Mouse (Mus musculus) stomach, embryonic 16.5 days (tissue): ENCODE measurements around the gene Hoxb3. TPM values are rescaled to one million over a fixed set of nuclear protein-coding genes. Genes with fewer than 3 reads are reported as not detected.

Experiments used
- ATAC-seq: fragments of 200-750 bp; cut with Nextera tagmentation; 2 replicates; pipeline ENCODE4 v1.8.0; 2017; ENCODE audit warnings: moderate number of reproducible peaks, moderate TSS enrichment; ENCODE audit not compliant: insufficient read depth, low FRiP score
- H3K27ac ChIP-seq: fragments of 300-500 bp; sonication (generic); 2 replicates; pipeline ENCODE4 v1.5.1; 2014; ENCODE audit warnings: low read length
- H3K27me3 ChIP-seq: fragments of 300-500 bp; sonication (generic); 2 replicates; pipeline ENCODE4 v1.6.1; 2014; ENCODE audit warnings: low read length, control low read depth, mixed read lengths; ENCODE audit not compliant: control insufficient read depth, insufficient read depth
- H3K36me3 ChIP-seq: fragments of 300-500 bp; sonication (generic); 2 replicates; pipeline ENCODE4 v1.6.1; 2014; ENCODE audit warnings: low read length; ENCODE audit not compliant: control insufficient read depth, insufficient read depth
- H3K4me1 ChIP-seq: fragments of 300-500 bp; sonication (generic); 2 replicates; pipeline ENCODE4 v1.6.1; 2014; ENCODE audit warnings: low read length, control low read depth, mixed read lengths; ENCODE audit not compliant: control insufficient read depth, insufficient read depth
- H3K4me2 ChIP-seq: fragments of 300-500 bp; sonication (generic); 2 replicates; pipeline ENCODE4 v1.6.1; 2014; ENCODE audit warnings: low read depth, low read length, mixed read lengths
- H3K4me3 ChIP-seq: fragments of 300-500 bp; sonication (generic); replicated peaks from 2 replicates; pipeline ENCODE4 v1.5.1; 2014; ENCODE audit warnings: mild to moderate bottlenecking, low read length
- H3K9ac ChIP-seq: fragments of 300-500 bp; sonication (generic); 2 replicates; pipeline ENCODE4 v1.6.1; 2014; ENCODE audit warnings: low read length
- H3K9me3 ChIP-seq: fragments of 300-500 bp; sonication (generic); replicated peaks from 2 replicates; pipeline ENCODE4 v1.6.1; 2016; ENCODE audit warnings: low read length, control low read depth; ENCODE audit not compliant: control insufficient read depth
- WGBS: fragments of 180-500 bp; shearing (Covaris S2); extraction: QIAGEN DNeasy Blood & Tissue Kit; methylation state at CpG from one replicate; pipeline ENCODE4 v1.1.7; 2014; 5-methylcytosine and 5-hydroxymethylcytosine counted together
- polyA plus RNA-seq: library from polyadenylated mRNA; unstranded; fragments of >200 nt; fragmentation: Nextera tagmentation; extraction: Ambion mirVana; gene quantifications from 2 replicates; pipeline ENCODE4 v1.2.1, GENCODE M21; 2015

The Hoxb3 gene
- polyA plus RNA-seq, 1 experiment from 2014 or later, result 0.99 TPM

DNA sequence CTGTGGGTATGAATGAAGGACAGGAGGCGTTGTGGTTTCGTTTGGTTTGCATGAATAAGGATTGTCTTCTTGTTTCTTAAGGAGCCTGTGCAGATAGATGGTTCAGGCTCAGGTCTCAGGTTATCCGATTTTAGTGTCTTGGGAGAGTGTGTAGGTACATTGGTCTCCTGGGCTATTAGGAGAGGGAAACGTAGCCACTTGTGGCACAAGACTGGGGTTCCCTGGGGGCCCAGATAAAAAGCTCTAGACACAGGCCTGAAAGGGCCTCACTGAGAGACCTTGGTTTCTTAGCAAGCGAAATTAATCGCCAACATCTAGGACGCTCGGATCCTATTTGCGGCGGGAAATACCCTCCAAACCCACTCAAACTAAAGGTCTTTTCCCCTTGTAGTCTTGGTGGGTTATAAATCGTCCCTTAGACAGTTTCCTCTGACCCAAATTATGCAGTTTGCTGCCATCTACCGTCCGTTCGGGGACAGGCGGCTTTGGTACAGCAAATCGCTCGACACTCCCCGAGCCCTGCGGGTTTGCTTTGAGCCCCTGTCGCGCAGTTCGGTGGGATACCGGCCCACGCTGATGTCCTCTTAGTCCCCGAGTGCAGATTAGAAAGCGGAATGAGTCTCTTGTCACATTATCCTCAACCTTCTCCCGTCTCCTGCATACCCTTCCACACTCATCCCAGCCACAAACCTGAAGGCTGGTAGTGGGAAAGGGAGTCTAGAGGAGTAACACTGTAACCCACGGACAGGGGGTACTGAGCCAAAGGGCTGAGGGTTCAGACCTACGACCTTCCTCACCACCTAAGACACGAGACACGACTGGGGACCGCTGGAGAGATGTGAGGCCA, 28.7 kb upstream of the Hoxb3 start:
- Histone ChIP-seq H3K27ac (peak overlapping the region; percentile 55; the same call in 1 of the 2 replicates), H3K4me2 (peak overlapping the region; percentile 50), H3K9me3 (no peaks in the 10 kb centered on the region), H3K9ac (peak overlapping the region; percentile 60), H3K4me3 (peak overlapping the region; percentile 44), H3K4me1 (peaks cover 16% of the 10 kb centered on the region), H3K36me3 (no peaks in the 10 kb centered on the region), H3K27me3 (peaks cover 79% of the 10 kb centered on the region)
- ATAC-seq, result no peak
- 2% methylated on average over 32 of the region's 32 CpGs for WGBS

DNA sequence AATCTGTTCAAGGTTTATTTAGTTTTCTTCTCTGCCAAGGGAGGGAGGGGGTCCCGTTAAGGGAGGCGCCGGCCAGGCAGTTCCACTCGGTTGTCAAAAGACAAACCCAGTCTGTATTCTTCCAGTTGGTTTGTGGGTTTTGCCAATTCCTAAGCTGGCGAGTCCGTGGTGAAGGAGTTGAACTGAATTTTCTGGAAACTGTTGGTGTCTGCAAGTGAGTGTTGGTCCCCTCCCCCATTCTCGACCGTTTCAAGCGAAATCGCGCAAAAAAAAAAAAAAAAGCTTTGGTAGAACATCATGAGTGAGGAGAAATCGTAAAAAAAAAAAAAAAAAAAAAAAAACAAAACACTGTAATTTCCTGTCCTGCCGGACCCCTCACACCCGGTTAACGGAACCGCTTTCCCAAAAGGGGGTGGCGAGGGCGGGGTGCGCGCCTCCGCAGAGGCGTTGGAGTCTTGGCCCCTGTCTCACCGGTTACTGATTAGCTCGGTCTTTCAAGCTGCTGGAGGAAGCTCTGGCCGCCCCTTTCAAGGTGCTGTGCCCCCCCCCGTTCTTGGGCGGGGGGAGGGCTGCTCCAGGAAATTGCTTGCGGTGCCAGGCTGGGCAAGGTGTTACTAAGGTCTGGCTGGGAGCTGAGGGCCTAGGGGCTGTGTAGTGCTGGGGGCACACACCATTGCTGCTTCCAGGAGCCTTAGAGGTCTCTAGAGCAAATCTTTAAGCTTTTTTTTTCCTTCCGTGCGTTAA, 27.9 kb upstream of the Hoxb3 start:
- peak overlapping the region; percentile 44 for H3K4me3 ChIP-seq
- no peaks in the 10 kb centered on the region for H3K36me3 ChIP-seq
- H3K4me1 ChIP-seq, result peaks cover 21% of the 10 kb centered on the region
- peaks cover 81% of the 10 kb centered on the region for H3K27me3 ChIP-seq
- no peak for ATAC-seq
- H3K9me3 ChIP-seq, result no peaks in the 10 kb centered on the region
- H3K9ac ChIP-seq, result peak overlapping the region; percentile 60
- H3K27ac ChIP-seq, result 0 out of 2 replicates have a peak overlapping the region, but pooled peaks have one; percentile 14
- 2% methylated on average over 30 of the region's 30 CpGs for WGBS
- peak overlapping the region; percentile 50 for H3K4me2 ChIP-seq

DNA sequence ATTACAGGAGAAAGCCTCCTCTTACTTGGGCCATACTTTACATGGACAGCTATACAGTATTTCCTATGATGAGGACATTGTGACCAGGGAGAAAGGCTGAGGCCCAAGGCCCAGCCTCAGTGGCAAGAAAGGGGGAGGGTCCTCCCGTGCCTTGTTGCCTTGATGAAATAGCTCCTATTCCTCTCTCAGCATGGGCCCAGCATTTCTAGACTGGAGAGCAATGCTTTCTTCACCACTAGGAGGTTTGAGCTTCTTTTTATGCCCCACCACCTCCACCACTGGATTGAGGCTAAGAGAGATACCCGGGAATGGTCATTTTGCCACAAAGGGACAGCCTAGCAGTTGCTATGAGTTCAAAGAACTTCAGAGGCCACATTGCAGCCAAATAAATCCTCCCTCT, 26.1 kb upstream of the Hoxb3 start:
- 0 out of 2 replicates have a peak overlapping the region, but pooled peaks have one; percentile 14 for H3K27ac ChIP-seq
- 30% methylated on average over 2 of the region's 2 CpGs for WGBS
- H3K9ac ChIP-seq, result peak overlapping the region; percentile 8; the same call in 1 of the 2 replicates
- no peaks in the 10 kb centered on the region for H3K36me3 ChIP-seq
- H3K4me1 ChIP-seq, result peaks cover 26% of the 10 kb centered on the region
- H3K4me2 ChIP-seq, result peak overlapping the region; percentile 50; the same call in 1 of the 2 replicates
- H3K9me3 ChIP-seq, result no peaks in the 10 kb centered on the region
- peaks cover 73% of the 10 kb centered on the region for H3K27me3 ChIP-seq
- H3K4me3 ChIP-seq, result no peak overlapping the region
- no peak for ATAC-seq

DNA sequence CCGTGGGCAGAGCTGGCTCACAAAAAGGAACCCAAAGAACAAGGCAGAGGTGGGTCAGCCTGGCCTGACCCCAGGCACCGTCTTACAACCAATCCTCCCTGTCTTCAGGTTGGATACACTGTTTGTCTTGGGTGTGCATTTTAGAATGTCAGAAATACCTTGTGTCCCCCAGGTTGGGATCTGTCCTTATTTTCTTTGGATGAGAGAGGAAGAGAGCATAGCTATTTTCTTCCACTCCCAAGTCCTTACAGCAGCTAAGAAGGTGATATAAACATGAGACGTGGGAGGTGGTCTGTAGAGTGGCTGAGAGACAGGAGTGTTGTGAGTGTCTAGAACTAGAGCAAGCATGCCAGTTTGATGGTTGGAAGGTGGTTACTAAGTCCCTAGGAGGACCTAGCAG, 25.7 kb upstream of the Hoxb3 start:
- 29% methylated on average over 3 of the region's 3 CpGs for WGBS
- Histone ChIP-seq H3K9me3 (no peaks in the 10 kb centered on the region), H3K9ac (peak overlapping the region; percentile 8; the same call in 1 of the 2 replicates), H3K36me3 (no peaks in the 10 kb centered on the region), H3K27ac (0 out of 2 replicates have a peak overlapping the region, but pooled peaks have one; percentile 14), H3K4me1 (peaks cover 26% of the 10 kb centered on the region), H3K4me3 (no peak overlapping the region), H3K27me3 (peaks cover 73% of the 10 kb centered on the region), H3K4me2 (peak overlapping the region; percentile 50)
- no peak for ATAC-seq

DNA sequence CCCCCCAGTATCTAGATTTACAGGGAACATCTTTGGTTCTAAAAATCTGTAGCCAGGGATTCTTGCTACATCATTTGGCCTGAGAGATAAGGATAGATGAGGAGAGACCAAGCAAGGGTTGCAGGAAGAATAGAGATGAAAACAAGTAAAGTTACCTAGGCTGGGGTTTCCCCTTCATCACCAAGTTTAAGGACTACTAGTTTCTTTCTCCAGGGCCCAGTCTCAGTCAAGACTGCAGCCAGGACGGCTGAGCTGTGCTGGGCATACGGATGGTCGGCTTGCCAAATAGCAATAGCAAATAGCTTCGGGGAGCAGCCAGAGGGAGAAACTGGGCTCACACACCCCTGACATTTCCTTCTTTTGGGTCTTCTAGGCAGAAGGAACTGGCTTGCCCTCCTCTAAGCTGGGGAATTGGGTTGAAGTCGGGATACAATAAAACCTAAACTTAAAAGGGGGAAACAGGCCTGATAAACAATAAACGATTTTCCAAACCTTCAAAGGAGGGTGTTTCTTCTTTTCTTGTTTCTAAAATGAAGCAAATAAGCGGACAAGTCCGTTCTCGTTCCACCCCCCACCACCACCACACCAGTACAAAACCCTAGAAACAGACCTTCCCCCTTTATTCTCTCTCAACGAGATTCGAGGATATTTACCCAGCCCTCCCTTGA, 25.0 kb upstream of the Hoxb3 start:
- H3K36me3 ChIP-seq, result no peaks in the 10 kb centered on the region
- H3K27me3 ChIP-seq, result peaks cover 74% of the 10 kb centered on the region
- H3K4me2 ChIP-seq, result peak overlapping the region; percentile 87
- peak overlapping the region; percentile 58 for H3K4me3 ChIP-seq
- WGBS, result 20% methylated on average over 11 of the region's 11 CpGs
- no peak for ATAC-seq
- no peak overlapping the region; the same call in 1 of the 2 replicates for H3K9ac ChIP-seq
- peaks cover 26% of the 10 kb centered on the region for H3K4me1 ChIP-seq
- H3K9me3 ChIP-seq, result no peaks in the 10 kb centered on the region
- H3K27ac ChIP-seq, result peak overlapping the region; percentile 1; the same call in 1 of the 2 replicates

DNA sequence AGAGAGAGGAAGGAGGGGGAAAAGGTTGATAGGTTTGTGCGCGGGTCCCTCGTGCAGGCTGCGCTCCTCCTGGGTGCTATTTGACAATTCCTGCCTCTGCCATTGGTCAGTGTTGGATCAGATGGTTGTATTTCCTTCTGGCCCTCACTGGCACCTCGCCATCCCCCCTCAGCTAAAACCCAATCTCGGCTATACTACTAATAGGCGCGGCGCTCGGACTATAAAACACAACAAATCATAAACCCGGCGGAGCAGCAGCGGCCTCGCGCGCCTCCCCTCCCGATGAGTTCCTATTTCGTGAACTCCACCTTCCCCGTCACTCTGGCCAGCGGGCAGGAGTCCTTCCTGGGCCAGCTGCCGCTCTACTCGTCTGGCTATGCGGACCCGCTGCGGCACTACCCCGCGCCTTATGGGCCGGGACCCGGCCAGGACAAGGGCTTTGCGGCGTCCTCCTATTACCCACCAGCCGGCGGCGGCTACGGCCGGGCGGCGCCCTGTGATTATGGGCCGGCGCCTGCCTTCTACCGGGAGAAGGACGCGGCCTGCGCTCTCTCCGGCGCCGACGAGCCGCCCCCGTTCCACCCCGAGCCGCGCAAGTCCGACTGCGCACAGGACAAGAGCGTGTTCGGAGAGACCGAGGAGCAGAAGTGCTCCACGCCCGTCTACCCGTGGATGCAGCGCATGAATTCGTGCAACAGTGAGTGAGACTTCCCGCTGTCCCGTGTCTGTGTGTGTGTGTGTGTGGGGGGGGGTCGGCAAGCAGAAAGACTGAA, 24.0 kb upstream of the Hoxb3 start:
- peaks cover 26% of the 10 kb centered on the region for H3K4me1 ChIP-seq
- H3K9ac ChIP-seq, result peak overlapping the region; percentile 81
- peak; percentile 32; the same call in 1 of the 2 replicates for ATAC-seq
- WGBS, result under 1% methylated on average over 66 of the region's 66 CpGs
- peak overlapping the region; percentile 73 for H3K27ac ChIP-seq
- no peaks in the 10 kb centered on the region for H3K9me3 ChIP-seq
- H3K4me2 ChIP-seq, result peak overlapping the region; percentile 87
- no peaks in the 10 kb centered on the region for H3K36me3 ChIP-seq
- H3K4me3 ChIP-seq, result peak overlapping the region; percentile 58
- H3K27me3 ChIP-seq, result peaks cover 68% of the 10 kb centered on the region

DNA sequence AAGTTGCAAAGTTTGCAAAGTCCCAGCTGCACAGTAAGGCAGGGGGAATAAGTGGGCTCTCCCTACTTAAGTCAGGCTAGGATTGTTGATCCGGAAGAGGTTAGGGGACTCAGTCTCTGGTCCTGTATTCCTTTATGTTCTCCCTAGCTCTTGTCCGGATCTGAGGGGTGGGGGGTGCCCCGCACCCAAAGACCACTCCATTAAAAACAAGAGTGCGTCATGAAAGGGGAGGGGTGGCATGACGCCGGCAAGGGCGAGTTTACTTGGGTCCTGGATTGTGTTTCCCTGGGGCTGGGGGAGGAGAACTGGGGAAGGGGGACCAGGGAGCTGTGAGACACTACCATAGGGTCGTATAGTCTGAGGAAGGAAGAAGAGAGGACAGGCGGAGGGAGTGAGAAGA, 23.3 kb upstream of the Hoxb3 start:
- 8% methylated on average over 9 of the region's 9 CpGs for WGBS
- Histone ChIP-seq H3K36me3 (no peaks in the 10 kb centered on the region), H3K27ac (peak overlapping the region; percentile 73), H3K4me3 (peak overlapping the region; percentile 58), H3K9ac (peak overlapping the region; percentile 81), H3K4me2 (peak overlapping the region; percentile 87), H3K9me3 (no peaks in the 10 kb centered on the region), H3K4me1 (peaks cover 26% of the 10 kb centered on the region), H3K27me3 (peaks cover 61% of the 10 kb centered on the region)
- ATAC-seq, result no peak

DNA sequence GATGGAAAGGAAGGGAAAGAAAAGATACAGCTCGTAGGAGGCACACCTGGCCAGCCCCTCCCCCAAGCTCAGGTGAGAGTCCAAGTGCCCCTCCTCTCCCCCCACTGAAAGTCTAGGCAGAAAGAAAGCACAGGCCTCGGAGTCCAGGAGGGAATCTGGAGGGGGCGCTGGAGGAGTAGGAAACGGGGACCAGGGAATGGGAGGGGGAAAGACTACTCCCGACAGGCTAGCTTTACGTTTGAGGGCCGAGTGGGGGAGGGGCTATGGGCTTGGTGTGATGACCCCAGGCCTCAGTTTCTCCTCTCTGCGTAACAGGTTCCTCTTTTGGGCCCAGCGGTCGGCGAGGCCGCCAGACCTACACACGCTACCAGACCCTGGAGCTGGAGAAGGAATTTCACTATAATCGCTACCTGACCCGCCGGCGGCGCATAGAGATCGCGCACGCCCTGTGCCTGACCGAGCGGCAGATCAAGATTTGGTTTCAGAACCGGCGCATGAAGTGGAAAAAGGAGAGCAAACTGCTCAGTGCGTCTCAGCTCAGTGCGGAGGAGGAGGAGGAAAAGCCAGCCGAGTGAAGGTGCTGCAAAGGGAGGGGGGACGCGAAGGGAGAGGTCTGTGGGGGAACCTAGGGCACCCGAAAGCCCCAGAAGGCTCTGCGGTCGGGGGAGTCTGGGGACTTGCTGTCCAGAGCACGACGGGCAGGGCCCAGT, 22.6 kb upstream of the Hoxb3 start:
- H3K27me3 ChIP-seq, result peaks cover 57% of the 10 kb centered on the region
- WGBS, result 4% methylated on average over 35 of the region's 35 CpGs
- H3K27ac ChIP-seq, result peak overlapping the region; percentile 73
- H3K4me3 ChIP-seq, result peak overlapping the region; percentile 58
- peak overlapping the region; percentile 81 for H3K9ac ChIP-seq
- H3K9me3 ChIP-seq, result no peaks in the 10 kb centered on the region
- ATAC-seq, result no peak
- no peaks in the 10 kb centered on the region for H3K36me3 ChIP-seq
- peak overlapping the region; percentile 87 for H3K4me2 ChIP-seq
- peaks cover 24% of the 10 kb centered on the region for H3K4me1 ChIP-seq
